Mouse (Mus musculus) bone marrow, adult 2 months (tissue): Measurements from ENCODE around the gene Rnasek. TPM values are rescaled to one million over a fixed set of nuclear protein-coding genes. Genes with fewer than 3 reads are reported as not detected.

Source experiments
- H3K27ac ChIP-seq: fragments of 200-500 bp; 2 replicates; pipeline ENCODE4 v1.5.1; 2012; ENCODE audit warnings: low read depth, mild to moderate bottlenecking, control low read depth, inconsistent platforms, low read length; ENCODE audit not compliant: control insufficient read depth, poor library complexity, insufficient read depth
- H3K4me1 ChIP-seq: fragments of 200-500 bp; 2 replicates; pipeline ENCODE4 v1.6.1; 2011; ENCODE audit warnings: low read length; ENCODE audit not compliant: control insufficient read depth, insufficient read depth
- H3K4me3 ChIP-seq: fragments of 200-500 bp; replicated peaks from 2 replicates; pipeline ENCODE3; 2011; ENCODE audit warnings: mild to moderate bottlenecking, low read depth, low read length, control low read depth; ENCODE audit not compliant: control insufficient read depth
- CTCF ChIP-seq: fragments of 200-500 bp; IDR thresholded peaks from 2 replicates; pipeline ENCODE4 v1.5.1; 2011; ENCODE audit warnings: low read length, control low read depth; ENCODE audit not compliant: control insufficient read depth, insufficient read depth
- POLR2A ChIP-seq: fragments of 200-500 bp; IDR thresholded peaks from 2 replicates; pipeline ENCODE4 v1.6.1; 2011; ENCODE audit warnings: low read depth, mild to moderate bottlenecking, control low read depth, low read length, borderline replicate concordance; ENCODE audit not compliant: control insufficient read depth
- WGBS: fragments of 180-500 bp; shearing (Covaris S2); methylation state at CpG from one replicate; pipeline ENCODE4 v1.1.7; 2018; 5-methylcytosine and 5-hydroxymethylcytosine counted together
- polyA plus RNA-seq: library from polyadenylated mRNA; stranded (reverse); fragments of >200 nt; gene quantifications from 2 replicates; pipeline ENCODE4 v1.2.4, GENCODE M21; 2011; ENCODE audit warnings: low replicate concordance; ENCODE audit not compliant: missing spikeins, insufficient read depth, insufficient read length

Gene Rnasek
- polyA plus RNA-seq, 1 experiment: 167 TPM

- H3K27ac ChIP-seq: no peak overlapping the region
- H3K4me1 ChIP-seq: no peaks in the 10 kb centered on the region; the same call in 1 of the 2 replicates
- 45% methylated on average over 11 of the region's 11 CpGs for whole genome bisulfite sequencing
- H3K4me3 ChIP-seq: no peak overlapping the region
- TF ChIP-seq POLR2A (no peak), CTCF (no peak)
Measured at GRCm38 (mm10) chr11:70193354-70194285, 46.0 kb downstream of the Rnasek start.

DNA sequence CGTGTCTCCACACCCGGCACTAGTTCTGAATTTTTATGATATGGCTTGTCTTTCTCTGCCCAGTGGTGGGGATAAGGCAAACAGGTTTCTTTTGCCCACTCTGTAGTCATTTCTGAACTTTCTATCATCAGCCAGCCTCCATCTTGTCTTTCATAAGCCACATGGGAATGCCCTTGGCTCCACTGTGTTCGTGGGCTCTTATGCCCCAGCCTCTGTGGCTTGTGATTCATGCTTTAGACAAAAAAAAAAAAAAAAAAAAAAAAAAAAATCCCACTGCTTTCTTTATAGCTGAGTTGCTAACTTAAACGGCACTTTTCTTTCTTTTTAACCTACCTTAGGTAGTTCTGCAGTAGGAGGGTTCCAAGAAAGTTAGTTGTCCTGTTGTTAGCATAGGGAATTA lies 47.5 kb downstream of the Rnasek start:
- 61% methylated on average over 4 of the region's 4 CpGs for WGBS
- Histone ChIP-seq H3K27ac (no peak overlapping the region), H3K4me3 (no peak overlapping the region), H3K4me1 (no peaks in the 10 kb centered on the region; the same call in 1 of the 2 replicates)
- TF ChIP-seq CTCF (no peak), POLR2A (no peak)

DNA sequence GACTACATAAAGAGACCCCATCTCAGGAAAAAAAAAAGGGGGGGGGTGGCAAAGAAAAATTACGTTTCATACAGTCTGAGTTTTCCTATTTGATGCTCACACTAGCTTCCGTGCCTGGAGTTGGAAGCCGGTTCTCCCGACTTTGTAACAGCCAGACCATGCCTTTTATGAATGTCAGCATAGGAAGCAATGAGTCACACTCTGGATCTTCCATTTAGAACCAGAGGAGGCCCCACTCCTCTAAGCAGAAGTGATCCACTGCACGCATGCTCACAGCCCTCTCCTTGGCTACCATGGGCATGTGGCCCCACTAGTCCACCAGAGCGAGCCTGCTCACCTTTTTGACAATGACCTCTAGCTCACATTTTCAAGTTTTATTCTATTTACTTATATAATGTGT lies 48.5 kb downstream of the Rnasek start:
- no peaks in the 10 kb centered on the region; the same call in 1 of the 2 replicates for H3K4me1 ChIP-seq
- 77% methylated on average over 6 of the region's 6 CpGs for WGBS

DNA sequence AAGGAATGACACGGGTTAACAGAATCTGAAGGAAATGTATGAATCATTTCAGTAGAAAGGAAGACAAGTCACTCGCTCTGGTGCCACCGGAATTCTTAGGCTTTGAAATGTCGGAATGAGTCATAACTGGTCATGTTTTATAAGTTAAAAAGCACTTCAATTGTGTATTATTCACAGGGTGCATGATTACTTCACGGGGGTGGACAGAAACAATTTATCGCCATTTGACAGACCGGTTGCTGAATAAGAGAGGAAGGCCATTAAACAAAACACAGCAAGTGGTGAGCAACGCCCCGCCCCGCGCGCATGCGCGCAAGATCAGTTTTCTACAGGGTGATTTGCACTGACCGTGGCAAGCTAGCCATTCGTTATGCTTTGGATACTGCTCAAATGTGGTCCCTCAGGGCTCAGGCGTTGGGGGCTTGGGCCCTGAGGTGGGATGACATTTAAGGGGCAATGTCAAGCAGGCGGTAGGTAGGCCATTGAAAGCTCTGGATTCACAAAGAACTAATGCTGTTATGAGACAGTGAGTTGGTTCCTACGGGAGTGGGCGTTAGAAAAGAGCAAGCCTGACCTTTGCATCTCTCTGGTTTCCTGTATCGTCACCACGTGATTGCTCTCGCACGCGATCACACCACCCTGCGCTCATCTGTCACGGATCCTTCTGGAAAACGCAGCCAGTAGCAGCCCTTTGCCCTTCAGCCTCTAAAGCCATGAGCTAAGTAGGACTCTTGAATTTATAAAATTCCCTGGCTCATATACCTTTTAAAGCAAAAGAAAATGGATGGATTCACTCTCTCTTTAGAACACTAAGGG lies 50.1 kb downstream of the Rnasek start:
- H3K4me3 ChIP-seq: no peak overlapping the region
- no peaks in the 10 kb centered on the region; the same call in 1 of the 2 replicates for H3K4me1 ChIP-seq
- 89% methylated on average over 28 of the region's 28 CpGs for WGBS
- TF ChIP-seq CTCF (no peak), POLR2A (no peak)
- no peak overlapping the region for H3K27ac ChIP-seq

More for the DNA sequence above, 48.5 kb downstream of the Rnasek start:
- Histone ChIP-seq H3K27ac (no peak overlapping the region), H3K4me3 (no peak overlapping the region)
- TF ChIP-seq POLR2A (no peak), CTCF (no peak)

Other genes with a start within 250 kb of the Rnasek start
- 204 and 443 TPM in 2 replicates for gene Gabarap, start 248.7 kb downstream of the Rnasek start, polyA plus RNA-seq
- gene Phf23, start 244.1 kb downstream of the Rnasek start, polyA plus RNA-seq: 26.8 and 72.4 TPM in 2 replicates
- 4.4 and 12.8 TPM in 2 replicates for gene Dvl2, start 239.2 kb downstream of the Rnasek start, polyA plus RNA-seq
- gene Acadvl, start 224.4 kb downstream of the Rnasek start, polyA plus RNA-seq: 26.3 and 28.9 TPM in 2 replicates
- gene Dlg4, start 222.9 kb downstream of the Rnasek start, polyA plus RNA-seq: 5.4 and 19.4 TPM in 2 replicates
- 1.4 and 3.5 TPM in 2 replicates for gene Asgr1, start 185.8 kb downstream of the Rnasek start, polyA plus RNA-seq
- 1.2 and 5.1 TPM in 2 replicates for gene Asgr2, start 147.2 kb downstream of the Rnasek start, polyA plus RNA-seq
- 2.3 and 3.8 TPM in 2 replicates for gene Mgl2, start 109.5 kb downstream of the Rnasek start, polyA plus RNA-seq
- 6.4 and 15.1 TPM in 2 replicates for gene Clec10a, start 83.6 kb downstream of the Rnasek start, polyA plus RNA-seq
- 1.9 and 2.4 TPM in 2 replicates for gene Slc16a11, start 27.1 kb downstream of the Rnasek start, polyA plus RNA-seq
- gene Slc16a13, start 18.8 kb downstream of the Rnasek start, polyA plus RNA-seq: 0.60 and 1.7 TPM in 2 replicates
- gene Bcl6b, start 10.0 kb downstream of the Rnasek start, polyA plus RNA-seq: 1.4 and 2.2 TPM in 2 replicates
- 67.2 and 107 TPM in 2 replicates for gene 0610010K14Rik, start 1.9 kb downstream of the Rnasek start, polyA plus RNA-seq
- gene Gm21988, start within 50 bp of the Rnasek start, polyA plus RNA-seq: 4.8 TPM in 1 of 2 replicates, not detected in the other
- gene Alox12, start 15.5 kb upstream of the Rnasek start, polyA plus RNA-seq: 46.3 and 82.5 TPM in 2 replicates
- not detected in 2 replicates for gene Alox12e, start 82.8 kb upstream of the Rnasek start, polyA plus RNA-seq
- gene Alox15, start 112.2 kb upstream of the Rnasek start, polyA plus RNA-seq: 2.0 and 3.5 TPM in 2 replicates
- 13.9 and 22.7 TPM in 2 replicates for gene Pelp1, start 170.2 kb upstream of the Rnasek start, polyA plus RNA-seq
- gene Arrb2, start 192.8 kb upstream of the Rnasek start, polyA plus RNA-seq: 201 and 438 TPM in 2 replicates
- gene Med11, start 212.1 kb upstream of the Rnasek start, polyA plus RNA-seq: 8.3 and 16.1 TPM in 2 replicates
- gene Zmynd15, start 219.6 kb upstream of the Rnasek start, polyA plus RNA-seq: 0.66 and 1.5 TPM in 2 replicates
- gene Cxcl16, start 220.1 kb upstream of the Rnasek start, polyA plus RNA-seq: 0.59 and 3.2 TPM in 2 replicates